Mouse (Mus musculus) adrenal gland, adult (tissue): ENCODE measurements around the gene Fam206a.

Experiments
- DNase-seq, 2 experiments: peaks; one replicate each; pipeline ENCODE4 v3.0.0; 2022 to 2023; ENCODE audit warnings: low spot score in 1 of 2; ENCODE audit not compliant: inconsistent age in 2 of 2

Fam206a gene

GRCm38 (mm10) chr4:56801907-56802668 is at the start of gene Fam206a, which contains the start of gene Elp1:
TSS of gene Fam206a (plus strand) at chr4:56802345.
TSS of gene Elp1 (minus strand) at chr4:56802331.
- peak; percentile 95 to 100 for DNase-seq

GRCm38 (mm10) chr4:56756021-56756420 is 46.1 kb upstream of the Fam206a start:
- DNase-seq, result no peak

GRCm38 (mm10) chr4:56756966-56757600 is 45.1 kb upstream of the Fam206a start:
- DNase-seq, result no peak

DNA sequence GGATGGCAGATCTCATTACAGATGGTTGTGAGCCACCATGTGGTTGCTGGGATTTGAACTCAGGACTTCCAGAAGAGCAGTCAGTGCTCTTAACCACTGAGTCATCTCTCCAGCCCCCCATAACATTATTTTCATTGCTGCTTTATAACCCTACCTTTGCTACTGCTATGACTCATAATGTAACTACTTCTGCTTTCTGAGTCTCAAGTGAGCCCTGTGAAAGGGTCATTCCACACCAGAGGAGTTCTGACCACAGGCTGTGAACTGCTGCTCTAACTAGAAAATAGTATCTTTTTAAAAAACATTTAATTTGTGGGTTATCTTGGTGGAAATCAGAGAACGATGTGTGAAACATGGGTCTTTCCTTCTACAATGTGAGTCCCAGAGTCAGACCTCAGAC is 44.5 kb upstream of the Fam206a start:
- DNase-seq, result no peak

DNA sequence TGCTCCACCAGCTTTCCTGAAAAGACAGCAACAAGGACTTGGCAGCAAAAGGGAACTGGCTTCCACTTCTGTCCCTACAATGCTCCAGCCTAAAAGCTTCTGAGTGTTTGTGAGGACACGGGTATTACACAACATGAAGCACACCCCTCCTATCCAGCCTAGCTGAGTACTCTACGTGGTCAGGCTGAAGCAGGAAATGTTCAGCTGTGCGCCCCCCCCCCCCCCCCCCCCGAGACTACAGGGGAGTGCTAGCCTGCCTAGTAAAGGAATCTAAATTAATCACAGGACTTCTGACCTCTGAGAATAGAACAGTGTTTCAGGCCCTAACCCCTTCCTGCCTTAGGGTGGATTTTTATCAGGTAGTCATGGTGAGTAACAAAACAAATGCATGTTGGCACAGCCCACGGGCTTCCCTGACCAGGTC is 34.3 kb upstream of the Fam206a start:
- no peak for DNase-seq

DNA sequence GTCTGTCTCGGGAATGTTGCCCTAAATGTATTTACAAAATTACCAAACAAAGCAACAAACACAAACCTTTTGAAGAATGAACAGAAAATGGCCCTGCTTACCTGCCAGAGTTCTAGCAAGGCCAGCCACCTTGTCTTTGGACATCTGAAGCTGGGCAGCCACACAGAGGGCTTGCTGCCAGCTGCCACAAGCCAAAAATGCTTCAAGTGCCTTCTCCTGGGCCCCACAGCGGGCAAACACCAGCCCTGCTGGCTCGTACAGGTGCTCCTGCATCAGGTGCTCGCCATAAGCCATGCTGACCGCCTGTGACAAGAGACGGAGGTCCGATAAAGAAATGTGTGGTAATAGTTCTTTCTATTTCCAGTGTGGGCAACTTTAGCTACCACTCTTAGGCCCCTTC is 33.2 kb upstream of the Fam206a start:
- DNase-seq, result no peak

DNA sequence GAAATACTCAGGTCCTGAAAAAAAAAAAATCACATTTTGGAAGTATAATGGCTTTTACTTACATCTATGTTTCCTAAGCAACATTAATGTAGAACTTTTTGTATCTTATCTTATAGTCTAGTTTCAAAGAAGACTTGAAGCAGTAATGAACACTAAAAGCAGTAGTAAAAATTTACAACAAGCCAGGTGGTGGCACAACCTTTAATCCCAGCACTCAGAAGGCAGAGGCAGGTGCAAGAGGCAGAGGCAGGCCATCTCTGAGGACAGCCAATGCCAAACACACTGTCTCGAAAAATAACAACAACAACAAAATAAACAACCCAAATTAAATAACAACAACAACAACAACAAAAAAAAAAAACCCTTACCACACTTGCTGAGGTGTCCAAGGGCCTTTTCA is 31.1 kb upstream of the Fam206a start:
- DNase-seq, result no peak

DNA sequence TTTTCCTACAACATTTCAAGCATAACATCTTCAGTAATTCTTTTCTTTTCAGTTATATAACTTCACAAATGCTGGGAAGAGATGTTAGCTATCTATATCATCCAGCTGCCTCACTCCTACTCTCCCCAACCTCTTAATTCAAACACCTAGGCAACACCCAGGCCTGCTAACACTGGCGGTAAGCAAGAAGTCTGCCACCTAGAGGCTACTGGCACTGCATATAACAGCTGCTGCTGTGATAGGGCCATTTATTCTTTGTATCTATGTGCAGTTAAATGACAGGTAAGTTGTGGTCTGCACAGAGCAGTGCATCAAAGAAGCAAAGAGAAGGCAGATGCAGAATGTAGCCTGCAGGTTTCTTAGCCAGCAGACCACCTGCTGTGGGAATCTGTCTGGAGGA is 10.8 kb upstream of the Fam206a start:
- DNase-seq, result no peak

DNA sequence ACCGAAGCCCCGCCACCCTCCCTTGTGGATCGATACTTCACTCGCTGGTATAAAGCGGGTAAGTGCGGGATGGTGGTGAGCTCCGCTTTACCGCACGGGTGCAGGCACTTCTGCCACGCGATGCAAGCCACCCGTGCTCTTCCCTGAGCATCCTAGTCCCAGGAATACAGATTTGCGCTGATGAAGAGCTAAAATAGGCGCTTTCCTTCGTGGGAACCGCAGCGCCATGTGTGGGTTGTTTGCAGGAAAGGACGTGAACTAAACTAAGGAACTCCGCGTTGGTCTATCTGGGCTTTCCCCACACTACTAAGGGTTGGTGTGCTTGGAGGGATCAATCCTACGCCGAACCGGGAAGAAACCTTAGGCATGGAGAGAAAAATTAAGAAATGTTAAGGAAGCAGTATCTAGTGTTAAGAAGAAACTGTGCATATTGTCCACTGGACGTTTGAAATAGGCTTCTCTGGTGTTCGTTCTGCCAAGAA is 565 bp downstream of the Fam206a start:
- DNase-seq, result no peak

- no peak for DNase-seq
Observed at GRCm38 (mm10) chr4:56809050-56809449, 6.9 kb downstream of the Fam206a start.

DNA sequence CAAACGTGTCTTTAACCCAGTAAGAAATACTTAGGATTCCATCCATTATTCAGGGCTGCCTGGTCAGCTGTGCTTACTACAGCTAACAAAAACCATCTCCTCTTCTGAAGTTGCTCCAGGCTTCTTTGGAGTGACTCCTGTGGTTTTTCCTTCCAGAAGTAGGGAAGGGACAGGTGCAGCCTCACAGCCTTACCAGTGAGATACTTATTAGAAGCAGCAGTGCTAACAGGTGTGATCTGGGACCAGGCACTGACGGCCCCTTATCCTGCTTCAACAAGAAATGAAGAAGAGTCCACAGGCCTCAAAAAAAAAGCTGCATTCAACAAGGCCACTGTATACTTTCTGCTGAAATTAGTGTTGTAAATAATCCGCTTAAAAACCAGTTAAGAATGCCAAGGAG is 9.5 kb downstream of the Fam206a start:
- no peak for DNase-seq

GRCm38 (mm10) chr4:56812096-56812495 is 10.0 kb downstream of the Fam206a start:
- no peak for DNase-seq

GRCm38 (mm10) chr4:56815131-56815530 is 13.0 kb downstream of the Fam206a start:
- no peak for DNase-seq

DNA sequence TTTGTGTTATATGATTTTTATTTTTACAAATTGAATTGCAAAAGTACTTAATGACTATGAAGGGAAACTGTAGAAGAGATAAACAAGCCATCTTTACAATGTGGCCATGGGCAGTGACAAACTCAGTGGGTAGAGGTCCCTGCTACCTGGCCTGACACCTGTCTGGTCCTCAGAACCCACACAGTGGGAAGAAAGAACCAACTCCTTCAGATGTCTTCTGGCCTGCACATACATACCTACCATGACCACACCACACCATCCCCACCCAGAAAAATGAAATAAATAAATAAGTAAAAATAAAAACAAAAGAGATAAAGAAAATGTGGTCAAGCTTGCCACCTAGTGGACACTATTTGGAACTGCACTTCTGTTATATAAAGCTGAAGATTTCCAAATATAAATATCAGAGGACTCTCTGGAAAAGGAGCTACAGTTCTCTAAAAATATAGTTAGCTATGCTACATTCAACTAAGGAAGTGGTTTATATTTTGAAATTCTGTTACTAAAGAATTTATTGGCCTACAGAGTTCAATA is 17.9 kb downstream of the Fam206a start:
- peak in 1 of 2 experiments; percentile 50 for DNase-seq

- peak; percentile 60 to 84 for DNase-seq
Observed at GRCm38 (mm10) chr4:56824231-56824630, 22.1 kb downstream of the Fam206a start.

DNA sequence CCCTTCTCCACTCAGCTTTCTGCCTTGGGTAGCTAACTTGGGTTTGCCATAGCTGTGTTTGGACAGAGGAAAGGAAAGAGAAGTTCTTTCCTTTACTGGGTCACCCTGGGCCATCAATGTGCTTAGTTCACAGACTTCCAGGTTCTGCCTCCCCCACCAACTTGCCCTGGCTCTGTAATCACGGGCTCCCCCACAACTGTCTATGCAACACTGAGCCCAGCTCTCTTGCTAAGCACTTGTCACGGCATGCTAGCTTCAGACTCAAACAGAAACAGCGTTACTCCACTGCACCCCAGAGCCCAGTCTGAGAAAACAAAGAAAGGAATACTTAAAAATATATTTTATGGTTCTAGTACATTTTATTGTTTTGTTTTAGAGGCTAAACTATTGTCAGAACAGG is 26.8 kb downstream of the Fam206a start:
- no peak for DNase-seq

DNA sequence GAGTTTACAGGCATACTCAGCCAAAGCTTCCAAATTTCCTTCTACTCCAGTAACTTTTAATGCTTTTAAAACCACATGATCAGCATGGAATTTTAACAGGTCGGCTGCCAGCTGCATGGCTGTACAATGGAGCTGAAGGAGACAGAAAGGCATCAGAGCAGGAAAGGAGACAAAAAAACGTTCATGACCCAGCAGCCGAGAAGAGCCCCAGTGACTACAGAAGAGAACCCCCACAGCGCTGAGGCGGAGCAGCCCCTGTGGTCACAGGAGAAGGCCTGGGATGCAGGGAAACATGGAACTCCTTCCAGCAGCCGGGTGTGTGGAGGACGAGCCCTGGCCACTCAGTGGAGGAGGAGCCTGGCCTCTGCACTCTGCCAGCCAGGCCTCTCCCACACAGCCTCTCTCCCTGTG is 27.4 kb downstream of the Fam206a start:
- peak in 1 of 2 experiments; percentile 32 for DNase-seq

GRCm38 (mm10) chr4:56831013-56831609 is 29.0 kb downstream of the Fam206a start:
- peak in 1 of 2 experiments; percentile 36 for DNase-seq

- peak in 1 of 2 experiments; percentile 37 for DNase-seq
Observed at GRCm38 (mm10) chr4:56831998-56832397, 29.9 kb downstream of the Fam206a start.

DNA sequence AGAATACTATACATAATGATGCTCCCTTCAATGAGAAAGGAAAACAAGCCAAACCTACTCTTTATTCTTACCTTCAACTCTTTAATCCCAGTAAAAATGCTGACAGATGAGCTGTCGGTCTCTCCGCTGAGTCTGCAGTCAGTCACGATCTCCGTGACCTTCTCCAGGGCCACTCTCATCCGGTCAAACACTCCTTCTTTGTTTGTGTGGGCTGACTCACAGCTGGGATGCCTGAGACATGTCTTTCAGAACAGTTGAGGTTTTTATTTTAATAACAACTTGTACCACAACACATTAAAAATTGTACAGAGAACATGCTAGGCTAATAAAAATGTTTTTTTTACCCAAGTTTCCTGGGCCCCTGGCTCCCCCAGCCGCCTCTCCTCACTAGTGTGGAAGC is 35.5 kb downstream of the Fam206a start:
- peak; percentile 68 to 81 for DNase-seq

- DNase-seq, result peak in 1 of 2 experiments; percentile 39
Observed at GRCm38 (mm10) chr4:56840297-56840696, 38.2 kb downstream of the Fam206a start.

DNA sequence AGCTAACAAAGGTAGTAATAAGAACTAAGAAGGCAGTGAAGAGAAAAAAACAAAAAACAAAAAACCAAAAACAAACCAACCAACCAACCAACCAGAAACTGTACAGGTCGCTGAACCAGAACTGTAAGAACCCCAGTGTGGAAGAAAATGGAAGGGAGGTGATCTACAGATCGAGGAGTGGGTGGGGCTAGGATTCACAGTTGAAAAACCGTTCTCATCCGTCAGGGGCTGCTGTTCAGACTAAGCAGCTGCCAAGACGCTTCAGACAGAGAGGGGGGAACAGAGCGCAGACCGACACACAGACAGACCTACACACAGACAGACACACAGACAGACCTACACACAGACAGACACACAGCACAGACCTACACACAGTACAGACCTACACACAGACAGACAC is 40.4 kb downstream of the Fam206a start:
- no peak for DNase-seq
